Mouse (Mus musculus) thymus, postnatal 4 days (tissue): Measurements from ENCODE around the gene Ddx46.
"Not testable (repeated sequence)": the region's sequence is repeated elsewhere in the genome, so short reads cannot be mapped to it uniquely, and the experiment has no call there.

Source experiments
- DNase-seq: peaks from one replicate; pipeline ENCODE4 v3.0.0; 2021

Ddx46 gene

GRCm38 (mm10) chr13:55640480-55640879 lies 5.7 kb downstream of the Ddx46 start:
- peak; percentile 87 for DNase-seq

GRCm38 (mm10) chr13:55644525-55644924 lies 9.7 kb downstream of the Ddx46 start:
- peak; percentile 82 for DNase-seq

- no peak for DNase-seq
These were observed 15.3 kb downstream of the Ddx46 start for GRCm38 (mm10) chr13:55650098-55650497.

DNA sequence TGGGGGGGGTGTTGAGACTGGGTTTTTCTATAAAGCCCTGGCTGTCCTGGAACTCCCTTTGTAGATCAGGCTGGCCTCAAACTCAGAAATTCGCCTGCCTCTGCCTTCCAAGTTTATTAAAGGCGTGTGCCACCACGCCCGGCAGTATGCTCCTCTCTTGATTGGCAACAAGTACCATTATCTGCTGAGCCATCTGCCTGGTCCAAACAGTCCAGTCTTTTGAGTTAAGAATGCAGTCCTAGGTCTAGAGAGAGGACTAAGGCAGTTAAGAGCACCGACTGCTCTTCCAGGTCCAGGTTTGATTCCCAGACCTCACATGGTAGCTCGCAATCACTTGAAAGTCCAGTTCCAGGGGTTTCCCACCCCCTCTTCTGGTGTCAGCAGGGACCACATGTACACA lies 16.2 kb downstream of the Ddx46 start:
- DNase-seq = no peak

- DNase-seq = peak; percentile 82
These were observed 33.7 kb downstream of the Ddx46 start for GRCm38 (mm10) chr13:55668550-55668949.

DNA sequence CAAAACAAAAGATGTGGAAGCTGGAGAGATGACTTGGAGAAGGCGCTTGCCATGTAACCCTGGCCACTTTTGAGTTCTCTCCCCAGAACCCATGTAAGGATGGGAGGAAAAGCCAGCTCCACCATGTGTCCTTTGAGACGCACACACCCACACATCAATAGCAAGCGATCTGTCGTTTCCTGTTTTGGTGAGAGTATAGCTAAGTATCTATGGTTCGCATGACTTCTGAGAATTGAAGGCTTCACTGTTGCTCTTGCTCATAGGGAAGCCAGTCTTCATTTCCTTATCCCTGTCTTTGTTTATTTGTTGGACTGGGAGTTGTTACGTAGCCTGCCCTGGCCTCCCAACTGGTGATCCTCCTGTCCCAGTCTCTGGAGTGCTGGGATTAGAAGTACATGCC lies 37.9 kb downstream of the Ddx46 start:
- DNase-seq = no peak

DNA sequence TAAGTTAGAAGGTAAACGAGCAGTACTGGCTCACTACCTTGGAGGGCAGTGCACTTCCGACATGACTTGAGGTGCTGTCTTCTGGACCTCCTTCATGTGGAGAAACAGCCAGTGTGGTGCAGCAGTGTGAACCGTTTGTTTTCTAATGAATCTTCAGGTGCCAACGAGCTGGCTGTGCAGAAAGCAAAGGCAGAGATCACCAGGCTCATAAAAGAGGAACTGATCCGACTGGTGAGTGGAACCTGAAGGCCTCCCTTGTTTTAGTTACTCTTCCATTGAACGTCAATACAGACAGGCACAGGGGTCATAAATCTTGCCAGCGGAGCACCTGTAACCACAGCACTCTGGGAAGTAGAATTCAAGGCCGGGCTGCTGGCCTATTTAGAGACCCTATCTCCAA lies 42.5 kb downstream of the Ddx46 start:
- no peak for DNase-seq

DNA sequence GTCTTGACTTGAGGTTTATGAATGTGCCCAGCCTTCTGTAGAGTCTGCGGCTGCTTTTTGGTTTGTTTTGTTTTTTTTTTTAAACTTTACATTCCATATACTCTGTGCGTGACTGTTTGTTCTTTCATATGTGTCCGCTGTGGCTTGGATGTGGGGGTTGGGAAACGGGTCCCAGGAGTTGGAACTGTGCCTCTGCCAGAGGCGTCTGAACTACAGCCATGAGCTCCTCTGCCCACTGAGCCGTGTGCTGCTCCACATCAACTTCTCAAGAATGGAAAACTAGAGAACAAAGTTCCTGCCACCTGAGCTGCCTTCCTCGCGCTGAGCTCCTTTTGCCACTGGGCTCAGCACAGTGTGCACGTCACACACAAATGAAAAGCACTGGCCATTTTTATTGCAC lies 47.4 kb downstream of the Ddx46 start:
- no peak for DNase-seq

- DNase-seq = no peak
These were observed 48.8 kb downstream of the Ddx46 start for GRCm38 (mm10) chr13:55683581-55683980.

GRCm38 (mm10) chr13:55686107-55686633 lies 51.3 kb downstream of the Ddx46 start:
- DNase-seq = no peak

DNA sequence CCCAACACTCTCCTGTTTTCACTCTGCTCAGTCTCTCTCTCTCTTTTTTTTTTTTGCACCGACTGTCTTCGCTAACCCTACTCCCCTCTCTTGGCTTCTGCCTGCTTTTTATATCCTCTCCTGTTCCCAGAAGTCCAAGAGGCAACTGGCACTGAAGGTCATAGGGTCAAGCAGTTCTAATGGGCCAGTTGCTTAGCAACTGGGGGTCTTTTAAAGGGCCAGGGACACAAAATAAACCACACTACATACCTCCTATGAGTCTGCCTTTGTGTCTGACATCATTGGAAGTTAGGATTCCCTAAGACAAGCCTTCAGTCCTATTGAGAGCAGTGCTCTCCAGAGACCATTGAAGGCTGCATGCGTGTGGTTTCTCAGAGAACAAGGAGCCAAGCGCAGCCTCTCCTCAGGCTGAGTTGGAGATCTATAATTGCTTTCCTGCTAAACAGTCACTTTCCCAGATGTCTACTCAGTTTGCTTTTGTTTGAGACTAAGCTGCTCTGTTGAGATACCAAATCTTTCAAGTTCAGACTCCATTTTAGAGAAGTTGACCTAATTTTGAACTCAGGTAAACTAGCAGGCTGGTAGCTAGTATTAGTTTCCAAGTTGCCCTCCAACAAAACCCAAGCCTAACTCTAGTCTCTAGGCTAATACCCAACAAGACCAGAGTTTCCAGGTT lies 53.2 kb downstream of the Ddx46 start:
- DNase-seq = no peak

- peak; percentile 93 for DNase-seq
These were observed 57.9 kb downstream of the Ddx46 start, which contains the start of gene B230219D22Rik for GRCm38 (mm10) chr13:55692535-55693242. TSS of gene B230219D22Rik (plus strand) at chr13:55693124.

GRCm38 (mm10) chr13:55693243-55693721 lies 58.5 kb downstream of the Ddx46 start:
- DNase-seq = peak; percentile 81

DNA sequence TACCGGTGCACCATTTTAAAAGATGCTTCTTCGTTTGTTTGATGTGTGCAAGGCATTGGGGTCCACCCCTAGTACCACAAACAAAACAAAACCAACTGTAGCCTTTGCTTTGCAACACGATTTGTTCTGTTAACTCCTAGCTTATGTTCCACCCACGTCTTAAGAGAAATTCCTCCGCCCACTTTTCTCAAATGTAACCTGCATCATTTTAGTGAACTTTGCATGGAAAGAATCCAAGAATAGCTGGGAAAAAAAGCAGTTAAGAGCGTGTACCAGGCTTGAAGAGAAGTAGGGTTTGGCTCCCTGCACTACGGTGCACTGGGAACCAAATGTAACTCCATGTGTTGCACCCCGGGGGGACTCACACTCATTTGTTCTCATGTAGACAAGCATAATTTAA lies 59.3 kb downstream of the Ddx46 start:
- DNase-seq = no peak

- not testable (repeated sequence) for DNase-seq
These were observed 61.2 kb downstream of the Ddx46 start for GRCm38 (mm10) chr13:55695989-55696388.

GRCm38 (mm10) chr13:55704301-55704700 lies 69.5 kb downstream of the Ddx46 start:
- DNase-seq = no peak

GRCm38 (mm10) chr13:55712846-55713245 lies 78.0 kb downstream of the Ddx46 start:
- no peak for DNase-seq

DNA sequence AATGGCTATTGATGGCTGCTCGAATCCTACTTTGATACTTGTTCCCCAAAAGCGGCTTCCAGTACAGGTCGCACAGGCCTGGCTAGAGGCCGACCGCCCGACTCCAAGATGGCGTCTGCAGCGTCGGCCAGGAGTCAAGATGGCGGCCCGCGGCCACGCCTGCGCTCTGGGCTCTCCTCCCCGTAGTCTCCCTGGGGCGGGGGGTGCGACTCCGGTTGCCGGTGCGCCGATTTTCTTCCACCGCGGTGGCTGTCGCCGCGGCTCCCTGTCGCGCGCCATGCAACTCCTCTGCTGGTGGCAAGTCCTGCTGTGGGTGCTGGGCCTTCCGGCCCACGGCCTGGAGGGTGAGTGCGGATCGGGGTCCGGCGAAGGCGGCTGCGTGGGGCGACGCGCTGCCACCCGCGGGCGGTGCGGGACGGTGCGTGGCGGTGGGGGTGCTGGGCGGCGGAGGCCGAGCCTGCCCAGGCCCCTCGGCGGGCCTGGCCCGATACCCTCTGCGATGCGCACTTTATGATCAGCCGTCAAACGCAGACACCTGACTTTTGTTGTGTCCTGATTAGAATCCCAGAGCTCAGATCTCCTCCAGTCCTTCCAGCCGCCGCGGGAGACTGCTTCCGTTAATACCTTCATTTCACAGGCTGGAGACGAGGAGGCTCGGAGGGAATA lies 79.8 kb downstream of the Ddx46 start, which contains the start of gene Txndc15:
Txndc15 (plus strand) TSS at position 150 of the 666 bp plus-strand sequence.
- DNase-seq = peak; percentile 93

- DNase-seq = no peak
These were observed 80.3 kb downstream of the Ddx46 start for GRCm38 (mm10) chr13:55715167-55715512.

DNA sequence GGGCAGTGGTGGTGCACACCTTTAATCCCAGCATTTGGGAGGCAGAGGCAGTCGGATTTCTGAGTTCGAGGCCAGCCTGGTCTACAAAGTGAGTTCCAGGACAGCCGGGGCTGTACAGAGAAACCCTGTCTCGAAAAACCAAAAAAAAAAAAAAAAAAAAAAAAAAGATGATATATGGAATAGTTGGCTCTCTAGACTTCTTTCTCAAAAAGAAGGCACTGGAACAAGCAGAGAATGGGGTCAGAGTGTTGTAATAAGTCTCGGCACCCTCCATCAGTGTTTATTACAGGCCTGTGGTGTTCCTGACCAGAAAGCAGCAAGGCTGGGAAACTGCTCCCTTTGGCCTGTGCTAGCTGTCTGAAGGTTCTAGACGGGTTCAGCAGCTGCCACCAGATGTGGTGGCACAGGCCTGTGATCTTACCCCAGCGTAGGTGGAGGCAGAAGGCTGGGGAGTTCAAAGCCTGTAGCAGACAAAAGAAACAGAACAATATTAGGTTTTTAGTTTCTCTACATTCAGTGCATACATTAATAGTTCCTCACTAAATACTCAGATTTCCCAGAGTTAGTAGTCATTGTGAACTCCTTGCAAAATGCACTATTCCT lies 81.2 kb downstream of the Ddx46 start:
- peak; percentile 58 for DNase-seq

DNA sequence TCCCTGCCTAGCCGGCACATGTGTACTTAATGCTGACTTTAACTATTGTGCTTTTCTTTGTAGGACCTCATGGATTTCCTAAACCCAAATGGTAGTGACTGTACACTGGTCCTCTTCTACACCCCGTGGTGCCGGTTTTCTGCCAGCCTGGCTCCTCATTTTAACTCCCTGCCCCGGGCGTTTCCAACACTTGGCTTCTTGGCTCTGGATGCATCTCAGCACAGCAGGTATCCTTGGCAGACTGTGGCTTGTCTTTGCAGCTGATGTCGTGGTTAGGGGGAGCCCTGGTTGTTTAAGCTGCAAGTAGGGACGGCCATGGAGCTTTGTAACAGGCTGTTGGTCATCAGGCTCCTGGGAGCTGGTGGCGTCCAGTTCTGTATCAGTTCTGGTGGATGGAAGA lies 86.7 kb downstream of the Ddx46 start:
- DNase-seq = no peak

DNA sequence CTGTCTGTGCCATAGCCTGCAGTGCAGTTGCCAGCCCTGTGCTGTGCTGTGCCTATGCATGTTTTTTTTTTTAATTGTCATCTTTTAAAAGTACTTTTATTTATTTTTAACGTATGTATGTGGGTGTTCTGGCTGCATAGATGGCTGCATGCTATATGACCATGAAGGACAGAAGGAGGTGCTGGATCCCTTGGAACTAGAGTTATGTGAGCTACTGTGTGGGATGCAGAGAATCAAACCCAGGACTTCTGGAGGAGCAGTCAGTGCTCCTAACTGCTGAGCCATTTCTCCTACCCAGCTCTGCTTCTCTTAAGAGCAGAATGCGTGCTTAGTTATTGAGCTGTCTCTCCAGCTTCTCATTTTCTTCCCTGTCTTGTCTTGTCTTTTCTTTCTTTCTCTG lies 87.2 kb downstream of the Ddx46 start:
- no peak for DNase-seq

GRCm38 (mm10) chr13:55726598-55727119 lies 91.8 kb downstream of the Ddx46 start:
- no peak for DNase-seq
